Mouse (Mus musculus) MEL (cell line): Measurements from ENCODE around the gene Etfbkmt.

Experiments used
- CHD1 ChIP-seq: IDR thresholded peaks from 2 replicates; pipeline ENCODE4 v1.6.1; 2012; ENCODE audit warnings: low read depth, mild to moderate bottlenecking, inconsistent platforms, low read length, improper control_type of control experiment
- CHD2 ChIP-seq: IDR thresholded peaks from 2 replicates; pipeline ENCODE4 v1.6.1; 2011; ENCODE audit warnings: low read length, improper control_type of control experiment
- CTCF ChIP-seq, 3 experiments: IDR thresholded peaks in 2 of 3; conservative IDR thresholded peaks in 1 of 3; 2 replicates each; pipeline ENCODE4 v1.5.1; 2011 to 2012; ENCODE audit warnings: low read length in 3 of 3, low read depth in 2 of 3, mild to moderate bottlenecking in 2 of 3, improper control_type of control experiment in 1 of 3, inconsistent platforms in 1 of 3, mixed read lengths in 1 of 3, moderate library complexity in 1 of 3; ENCODE audit not compliant: control insufficient read depth in 1 of 3, insufficient read depth in 1 of 3, poor library complexity in 1 of 3, severe bottlenecking in 1 of 3
- GATA1 ChIP-seq: IDR thresholded peaks from 2 replicates; pipeline ENCODE4 v1.6.1; 2011; ENCODE audit warnings: low read depth, low read length, improper control_type of control experiment
- JUND ChIP-seq: IDR thresholded peaks from 2 replicates; pipeline ENCODE4 v1.6.1; 2011; ENCODE audit warnings: low read depth, mild to moderate bottlenecking, improper control_type of control experiment, low read length
- MAFK ChIP-seq: IDR thresholded peaks from 2 replicates; pipeline ENCODE4 v1.6.1; 2011; ENCODE audit warnings: low read depth, mild to moderate bottlenecking, low read length, improper control_type of control experiment, borderline replicate concordance
- MAX ChIP-seq: IDR thresholded peaks from 2 replicates; pipeline ENCODE4 v1.6.1; 2011; ENCODE audit warnings: low read length, improper control_type of control experiment
- MEF2A ChIP-seq: IDR thresholded peaks from 2 replicates; pipeline ENCODE4 v1.6.1; 2014; ENCODE audit warnings: low read depth, mild to moderate bottlenecking, inconsistent platforms, low read length, improper control_type of control experiment; ENCODE audit not compliant: poor library complexity, insufficient replicate concordance, severe bottlenecking; ENCODE audit errors: extremely low read depth
- MYB ChIP-seq: IDR thresholded peaks from 2 replicates; pipeline ENCODE4 v1.6.1; 2011; ENCODE audit warnings: mild to moderate bottlenecking, low read depth, low read length, improper control_type of control experiment
- POLR2A ChIP-seq, 2 experiments: IDR thresholded peaks; 2 replicates each; pipeline ENCODE4 v1.6.1; 2011 to 2012; ENCODE audit warnings: low read length in 2 of 2, mild to moderate bottlenecking in 2 of 2, control low read depth in 1 of 2, improper control_type of control experiment in 1 of 2, low read depth in 1 of 2, moderate library complexity in 1 of 2; ENCODE audit not compliant: control insufficient read depth in 1 of 2, insufficient read depth in 1 of 2, poor library complexity in 1 of 2
- POLR2AphosphoS5 ChIP-seq: IDR thresholded peaks from 2 replicates; pipeline ENCODE4 v1.6.1; 2012; ENCODE audit warnings: low read depth, borderline replicate concordance, mild to moderate bottlenecking, inconsistent platforms, low read length, moderate library complexity, mixed read lengths
- RAD21 ChIP-seq: IDR thresholded peaks from 2 replicates; pipeline ENCODE4 v1.6.1; 2011; ENCODE audit warnings: mild to moderate bottlenecking, low read depth, low read length, improper control_type of control experiment
- SIN3A ChIP-seq: IDR thresholded peaks from 2 replicates; pipeline ENCODE4 v1.6.1; 2012; ENCODE audit warnings: low read length, improper control_type of control experiment, inconsistent platforms

GRCm38 (mm10) chr6:149118935-149119334 lies 20.7 kb upstream of the Etfbkmt start:
- TF ChIP-seq CHD1 (no peak), CHD2 (no peak), MAFK (no peak), MYB (no peak), CTCF (IDR thresholded peaks at IDR 0.05 in 2 of 3, conservative IDR thresholded peaks at IDR 0.05 in 1 of 3; ENCODE audit: control insufficient read depth in 1 of 3, insufficient read depth in 1 of 3, low read depth in 2 of 3, low read length in 3 of 3, poor library complexity in 1 of 3, severe bottlenecking in 1 of 3) (no peak), JUND (no peak), MAX (no peak), POLR2AphosphoS5 (no peak), RAD21 (no peak), MEF2A (no peak), POLR2A (IDR thresholded peaks at IDR 0.05; ENCODE audit: control insufficient read depth in 1 of 2, insufficient read depth in 1 of 2, low read depth in 1 of 2, low read length in 2 of 2, poor library complexity in 1 of 2) (no peak), SIN3A (no peak), GATA1 (no peak)
